Mouse (Mus musculus) left cerebral cortex, adult 18-20 months (tissue): Measurements from ENCODE around the gene Wdhd1. TPM values are rescaled to one million over a fixed set of nuclear protein-coding genes. Genes with fewer than 3 reads are reported as not detected.

Experiments used
- total RNA-seq, 2 experiments: library from RNA; stranded (reverse); gene quantifications; 2 replicates each; pipeline ENCODE4 v1.2.3; 2021

Wdhd1 gene
- total RNA-seq, 2 experiments from 2014 or later, result 4.5 to 4.6 TPM

Other genes with a start within 250 kb of the Wdhd1 start
- gene Gch1, start 87.4 kb downstream of the Wdhd1 start, total RNA-seq, result under 1 TPM; 0.80 to 0.91 TPM
- gene Socs4, start 74 bp upstream of the Wdhd1 start, total RNA-seq, result 10 to 100 TPM; 13.2 to 14.3 TPM
- 10 to 100 TPM; 47.0 to 48.4 TPM for gene Mapk1ip1l, start 21.4 kb upstream of the Wdhd1 start, total RNA-seq
- under 1 TPM; 0.63 to 0.81 TPM for gene Lgals3, start 90.9 kb upstream of the Wdhd1 start, total RNA-seq
- gene Dlgap5, start 141.6 kb upstream of the Wdhd1 start, total RNA-seq, result under 1 TPM in 1 of 2 experiments, not detected in 1; 0.84 TPM
- gene Fbxo34, start 173.6 kb upstream of the Wdhd1 start, total RNA-seq, result 10 to 100 TPM; 88.1 to 95.7 TPM